Mouse (Mus musculus) forebrain, embryonic 12.5 days (tissue): ENCODE measurements around the gene Csnk1g2. TPM values are rescaled to one million over a fixed set of nuclear protein-coding genes. Genes with fewer than 3 reads are reported as not detected.

Experiments used
- ATAC-seq: fragments of 200-750 bp; cut with Nextera tagmentation; 2 replicates; pipeline ENCODE4 v1.8.0; 2017; ENCODE audit warnings: moderate TSS enrichment; ENCODE audit not compliant: low FRiP score
- H3K27ac ChIP-seq: fragments of 300-500 bp; sonication (generic); 2 replicates; pipeline ENCODE4 v1.5.1; 2016; ENCODE audit warnings: mild to moderate bottlenecking
- H3K27me3 ChIP-seq: fragments of 300-500 bp; sonication (generic); 2 replicates; pipeline ENCODE4 v1.6.1; 2016; ENCODE audit warnings: mild to moderate bottlenecking
- H3K36me3 ChIP-seq: fragments of 300-500 bp; sonication (generic); replicated peaks from 2 replicates; pipeline ENCODE4 v1.6.1; 2016; ENCODE audit warnings: mild to moderate bottlenecking
- H3K4me1 ChIP-seq: fragments of 300-500 bp; sonication (generic); 2 replicates; pipeline ENCODE4 v1.6.1; 2016
- H3K4me2 ChIP-seq: fragments of 300-500 bp; sonication (generic); 2 replicates; pipeline ENCODE4 v1.6.1; 2016; ENCODE audit warnings: mild to moderate bottlenecking, moderate library complexity
- H3K4me3 ChIP-seq: fragments of 300-500 bp; sonication (generic); replicated peaks from 2 replicates; pipeline ENCODE4 v1.5.1; 2016; ENCODE audit warnings: mild to moderate bottlenecking
- H3K9ac ChIP-seq: fragments of 300-500 bp; sonication (generic); 2 replicates; pipeline ENCODE4 v1.6.1; 2016; ENCODE audit warnings: mild to moderate bottlenecking
- H3K9me3 ChIP-seq: fragments of 300-500 bp; sonication (generic); 2 replicates; pipeline ENCODE4 v1.6.1; 2016
- WGBS: fragments of 180-500 bp; shearing (Covaris S2); methylation state at CpG from one replicate; pipeline ENCODE4 v1.1.7; 2016; 5-methylcytosine and 5-hydroxymethylcytosine counted together
- polyA plus RNA-seq: library from polyadenylated mRNA; unstranded; fragments of >200 nt; fragmentation: Nextera tagmentation; extraction: Ambion mirVana; gene quantifications from 2 replicates; pipeline ENCODE4 v1.2.1, GENCODE M21; 2016

Gene Csnk1g2
- polyA plus RNA-seq, 1 experiment from 2014 or later, result 161 TPM

GRCm38 (mm10) chr10:80663485-80664196 lies 41.0 kb downstream of the Csnk1g2 start:
- WGBS, result 66% methylated on average over 5 of the region's 5 CpGs
- H3K27ac ChIP-seq, result no peak overlapping the region
- ATAC-seq, result no peak

GRCm38 (mm10) chr10:80664197-80665015 lies 41.8 kb downstream of the Csnk1g2 start:
- 46% methylated on average over 16 of the region's 16 CpGs for WGBS
- H3K9ac ChIP-seq, result no peak overlapping the region
- H3K4me3 ChIP-seq, result no peak overlapping the region
- peaks cover 40% of the 10 kb centered on the region for H3K36me3 ChIP-seq
- H3K4me2 ChIP-seq, result no peak overlapping the region
- peaks cover 18% of the 10 kb centered on the region for H3K4me1 ChIP-seq
- ATAC-seq, result peak; percentile 37; the same call in 1 of the 2 replicates
- H3K27me3 ChIP-seq, result no peaks in the 10 kb centered on the region
- peak overlapping the region; percentile 32 for H3K27ac ChIP-seq
- no peaks in the 10 kb centered on the region for H3K9me3 ChIP-seq

More at GRCm38 (mm10) chr10:80663485-80664196, 41.0 kb downstream of the Csnk1g2 start:
- peaks cover 23% of the 10 kb centered on the region for H3K4me1 ChIP-seq
- H3K9me3 ChIP-seq, result no peaks in the 10 kb centered on the region
- no peaks in the 10 kb centered on the region for H3K27me3 ChIP-seq
- no peak overlapping the region for H3K9ac ChIP-seq
- peaks cover 32% of the 10 kb centered on the region for H3K36me3 ChIP-seq
- no peak overlapping the region for H3K4me2 ChIP-seq
- no peak overlapping the region for H3K4me3 ChIP-seq

DNA sequence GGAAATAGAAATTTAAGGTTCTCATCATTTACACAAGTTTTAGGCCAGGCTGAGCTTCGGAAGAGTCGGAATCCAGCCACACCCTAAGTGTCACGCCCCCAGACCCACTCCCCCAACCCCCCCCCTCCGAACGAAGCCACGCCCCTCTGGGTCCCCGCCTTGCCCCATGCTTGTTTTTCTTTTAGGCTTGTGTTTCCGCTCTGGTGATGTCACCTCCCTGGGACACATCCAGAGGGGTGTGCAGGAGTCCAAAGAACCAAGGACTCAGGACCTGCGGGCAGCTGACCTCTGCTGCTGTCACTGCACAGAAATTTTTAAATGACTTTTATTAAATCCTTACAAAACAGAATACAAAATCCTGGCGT lies 42.4 kb downstream of the Csnk1g2 start:
- H3K27ac ChIP-seq, result no peak overlapping the region; the same call in 1 of the 2 replicates
- no peak for ATAC-seq
- H3K4me2 ChIP-seq, result no peak overlapping the region
- no peak overlapping the region for H3K4me3 ChIP-seq
- H3K4me1 ChIP-seq, result peaks cover 18% of the 10 kb centered on the region
- H3K36me3 ChIP-seq, result peaks cover 46% of the 10 kb centered on the region
- no peaks in the 10 kb centered on the region for H3K9me3 ChIP-seq
- WGBS, result 21% methylated on average over 10 of the region's 10 CpGs
- H3K9ac ChIP-seq, result no peak overlapping the region
- no peaks in the 10 kb centered on the region for H3K27me3 ChIP-seq

GRCm38 (mm10) chr10:80665459-80665858 lies 42.8 kb downstream of the Csnk1g2 start:
- peaks cover 51% of the 10 kb centered on the region for H3K36me3 ChIP-seq
- 0 out of 2 replicates have a peak, but pooled peaks have one; percentile 31 for ATAC-seq
- H3K4me1 ChIP-seq, result peaks cover 18% of the 10 kb centered on the region
- H3K27me3 ChIP-seq, result no peaks in the 10 kb centered on the region
- no peak overlapping the region for H3K4me2 ChIP-seq
- 73% methylated on average over 4 of the region's 4 CpGs for WGBS
- H3K27ac ChIP-seq, result no peak overlapping the region
- H3K4me3 ChIP-seq, result no peak overlapping the region
- no peak overlapping the region for H3K9ac ChIP-seq
- H3K9me3 ChIP-seq, result no peaks in the 10 kb centered on the region

DNA sequence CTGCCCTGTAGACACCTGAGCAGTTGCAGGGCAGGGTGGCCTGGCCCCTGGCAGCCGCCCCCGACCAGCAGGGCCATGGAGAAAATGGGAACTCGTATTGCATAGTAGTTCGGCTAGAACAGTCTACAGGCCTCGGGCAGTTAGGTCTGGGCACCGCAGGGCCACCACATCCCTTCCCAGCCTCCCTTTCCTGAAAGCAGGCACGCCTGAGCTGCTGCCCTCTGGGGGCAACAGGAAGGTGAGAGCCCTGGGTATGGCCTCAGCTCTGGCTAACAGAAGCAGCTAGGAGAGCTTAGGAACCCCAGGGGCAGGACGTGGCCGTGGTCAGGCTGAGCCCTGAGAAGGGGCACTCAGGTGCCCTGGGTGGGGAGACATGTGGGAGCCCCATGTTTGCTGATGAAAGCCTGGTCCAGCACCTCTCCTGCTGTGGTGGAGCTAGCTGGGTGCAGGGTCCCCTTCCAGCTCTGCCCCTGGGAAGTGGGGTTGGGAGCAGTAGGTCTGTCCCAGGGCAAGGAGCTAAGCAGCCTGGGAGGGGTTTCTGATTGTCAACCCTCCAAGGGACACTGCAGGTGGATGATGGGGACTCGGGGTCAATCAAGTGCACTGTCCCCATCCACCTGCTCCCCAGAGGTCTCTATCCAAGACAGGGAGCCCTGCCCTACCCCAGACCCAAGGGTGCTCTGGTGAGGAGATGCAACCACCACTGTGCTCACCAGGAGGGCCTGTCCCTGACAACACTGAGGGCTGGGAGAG lies 43.5 kb downstream of the Csnk1g2 start:
- Histone ChIP-seq H3K36me3 (peaks cover 58% of the 10 kb centered on the region), H3K9me3 (no peaks in the 10 kb centered on the region), H3K27me3 (no peaks in the 10 kb centered on the region), H3K4me3 (no peak overlapping the region), H3K4me1 (peaks cover 18% of the 10 kb centered on the region), H3K9ac (peak overlapping the region; percentile 29; the same call in 1 of the 2 replicates), H3K27ac (no peak overlapping the region), H3K4me2 (no peak overlapping the region)
- no peak for ATAC-seq
- 81% methylated on average over 10 of the region's 10 CpGs for WGBS

- no peak for ATAC-seq
- Histone ChIP-seq H3K27me3 (no peaks in the 10 kb centered on the region), H3K9ac (no peak overlapping the region), H3K4me1 (peaks cover 18% of the 10 kb centered on the region), H3K4me3 (no peak overlapping the region), H3K4me2 (no peak overlapping the region), H3K36me3 (peaks cover 65% of the 10 kb centered on the region), H3K27ac (no peak overlapping the region), H3K9me3 (no peaks in the 10 kb centered on the region)
- WGBS, result 87% methylated on average over 19 of the region's 19 CpGs
Measured at GRCm38 (mm10) chr10:80666837-80667412, 44.3 kb downstream of the Csnk1g2 start.

GRCm38 (mm10) chr10:80668614-80669013 lies 46.0 kb downstream of the Csnk1g2 start:
- 90% methylated on average over 11 of the region's 11 CpGs for WGBS
- Histone ChIP-seq H3K27ac (no peak overlapping the region), H3K4me3 (no peak overlapping the region), H3K4me1 (peaks cover 25% of the 10 kb centered on the region), H3K4me2 (no peak overlapping the region), H3K27me3 (no peaks in the 10 kb centered on the region), H3K9ac (no peak overlapping the region), H3K36me3 (peaks cover 76% of the 10 kb centered on the region), H3K9me3 (no peaks in the 10 kb centered on the region)
- no peak for ATAC-seq

DNA sequence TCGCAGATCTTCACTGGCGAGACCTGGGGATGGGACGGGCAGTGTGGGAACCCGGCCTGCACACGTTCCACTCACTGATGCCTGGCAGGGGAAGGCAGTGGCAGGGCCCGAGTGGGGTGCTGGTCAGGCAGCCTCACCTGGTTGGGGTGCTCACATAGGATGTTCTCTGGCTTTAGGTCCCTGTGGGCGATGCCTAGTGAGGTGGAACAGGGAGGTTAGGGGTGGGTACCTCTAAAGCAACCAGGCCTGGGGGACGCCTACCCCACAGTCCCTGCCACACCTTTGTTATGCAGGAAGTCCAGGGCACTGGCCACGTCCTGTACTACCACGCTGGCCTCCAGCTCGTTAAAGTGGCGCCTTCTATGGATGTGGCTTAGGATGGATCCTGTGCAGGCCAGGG lies 46.4 kb downstream of the Csnk1g2 start:
- Histone ChIP-seq H3K4me3 (no peak overlapping the region), H3K9ac (no peak overlapping the region), H3K9me3 (no peaks in the 10 kb centered on the region), H3K36me3 (peaks cover 76% of the 10 kb centered on the region), H3K4me1 (peaks cover 30% of the 10 kb centered on the region), H3K4me2 (no peak overlapping the region), H3K27me3 (no peaks in the 10 kb centered on the region), H3K27ac (no peak overlapping the region)
- 94% methylated on average over 12 of the region's 12 CpGs for WGBS
- no peak for ATAC-seq

DNA sequence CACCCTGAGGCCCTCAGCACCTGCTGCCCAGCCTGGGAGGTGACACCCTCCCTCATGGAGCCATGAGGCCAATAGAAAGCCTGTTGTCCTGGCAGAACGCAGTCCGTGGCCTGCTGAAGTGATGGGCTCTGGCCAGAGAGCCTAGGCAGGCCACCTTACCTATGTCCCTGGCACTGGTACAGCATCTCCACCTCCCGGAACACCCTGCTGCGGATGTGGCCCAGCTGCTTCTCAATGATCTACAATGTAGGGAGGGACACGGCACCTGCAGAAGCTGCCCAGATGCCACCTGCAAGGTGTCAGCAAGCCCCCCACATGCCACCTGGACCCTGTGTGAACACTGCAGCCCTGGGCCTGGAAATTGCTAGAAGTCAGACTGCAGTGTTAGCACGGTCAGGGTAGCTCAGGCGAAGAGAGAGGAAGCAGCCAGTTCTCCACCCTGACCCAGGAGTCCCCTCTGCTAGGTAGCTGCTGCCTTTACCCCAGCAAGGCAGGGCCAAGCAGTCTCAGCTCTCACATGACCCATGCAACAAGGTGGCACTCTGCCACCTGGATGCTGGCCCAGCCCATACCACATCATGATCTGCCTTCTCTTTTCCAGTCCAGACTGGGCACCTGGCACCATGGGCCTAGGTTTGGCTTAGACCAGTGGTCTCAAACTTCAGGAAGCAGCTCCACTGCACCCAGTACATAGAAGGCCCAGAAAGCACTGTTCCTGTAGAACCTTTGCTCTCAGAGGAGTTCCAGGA lies 47.3 kb downstream of the Csnk1g2 start:
- no peak overlapping the region for H3K4me3 ChIP-seq
- no peak overlapping the region for H3K4me2 ChIP-seq
- peaks cover 76% of the 10 kb centered on the region for H3K36me3 ChIP-seq
- no peak for ATAC-seq
- no peaks in the 10 kb centered on the region for H3K27me3 ChIP-seq
- H3K9me3 ChIP-seq, result no peaks in the 10 kb centered on the region
- peaks cover 34% of the 10 kb centered on the region for H3K4me1 ChIP-seq
- no peak overlapping the region for H3K9ac ChIP-seq
- 96% methylated on average over 7 of the region's 7 CpGs for WGBS
- H3K27ac ChIP-seq, result no peak overlapping the region

DNA sequence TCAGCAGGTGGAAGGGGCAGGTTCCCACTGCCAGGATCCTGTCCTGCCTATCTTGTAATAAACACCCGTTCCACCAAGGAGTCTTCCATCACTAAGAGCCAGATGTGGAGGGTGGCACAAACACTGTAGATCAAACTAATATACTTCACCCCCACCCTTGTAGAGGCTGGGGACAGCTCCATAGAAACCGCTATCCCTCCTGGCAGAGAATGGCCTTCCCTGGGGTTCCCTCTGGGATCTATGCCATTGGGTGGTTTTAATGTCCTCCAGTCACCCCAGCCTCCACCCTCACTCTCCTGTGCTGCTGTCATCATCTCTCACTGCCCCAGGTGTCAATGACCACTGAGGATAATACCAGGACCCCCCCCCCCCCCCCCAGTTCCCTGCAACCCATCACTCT lies 47.9 kb downstream of the Csnk1g2 start:
- Histone ChIP-seq H3K27ac (no peak overlapping the region), H3K36me3 (peaks cover 73% of the 10 kb centered on the region), H3K4me3 (no peak overlapping the region), H3K9me3 (no peaks in the 10 kb centered on the region), H3K27me3 (no peaks in the 10 kb centered on the region), H3K4me1 (peaks cover 32% of the 10 kb centered on the region), H3K4me2 (no peak overlapping the region), H3K9ac (no peak overlapping the region)
- no peak for ATAC-seq
- WGBS, result 92% methylated on average over 2 of the region's 2 CpGs

DNA sequence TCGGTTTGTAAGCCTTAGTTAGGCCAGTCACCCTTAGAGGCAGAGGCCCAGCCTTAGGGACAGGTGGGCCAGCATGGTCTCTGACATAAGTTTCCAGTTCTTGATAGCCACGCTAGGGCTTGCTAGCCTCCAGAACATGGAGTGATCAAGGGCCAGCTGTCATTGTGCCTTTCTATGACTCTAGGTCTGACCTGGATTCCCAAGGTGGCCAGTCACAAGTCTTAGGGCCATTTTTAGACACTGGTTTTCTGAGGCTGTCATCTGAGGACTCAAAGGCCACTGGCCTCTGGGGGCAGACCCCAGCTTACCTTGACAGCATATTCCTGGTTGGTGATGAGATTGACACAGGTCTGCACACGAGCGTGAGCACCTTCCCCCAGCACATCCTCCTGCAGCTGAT lies 48.6 kb downstream of the Csnk1g2 start:
- Histone ChIP-seq H3K4me3 (no peak overlapping the region), H3K9me3 (no peaks in the 10 kb centered on the region), H3K36me3 (peaks cover 68% of the 10 kb centered on the region), H3K9ac (no peak overlapping the region), H3K4me1 (peaks cover 32% of the 10 kb centered on the region), H3K4me2 (no peak overlapping the region), H3K27me3 (no peaks in the 10 kb centered on the region), H3K27ac (no peak overlapping the region)
- no peak for ATAC-seq
- WGBS, result 92% methylated on average over 4 of the region's 4 CpGs
